7 mouse cellular contexts compared by ENCODE assay signal in the genomic region with DNA sequence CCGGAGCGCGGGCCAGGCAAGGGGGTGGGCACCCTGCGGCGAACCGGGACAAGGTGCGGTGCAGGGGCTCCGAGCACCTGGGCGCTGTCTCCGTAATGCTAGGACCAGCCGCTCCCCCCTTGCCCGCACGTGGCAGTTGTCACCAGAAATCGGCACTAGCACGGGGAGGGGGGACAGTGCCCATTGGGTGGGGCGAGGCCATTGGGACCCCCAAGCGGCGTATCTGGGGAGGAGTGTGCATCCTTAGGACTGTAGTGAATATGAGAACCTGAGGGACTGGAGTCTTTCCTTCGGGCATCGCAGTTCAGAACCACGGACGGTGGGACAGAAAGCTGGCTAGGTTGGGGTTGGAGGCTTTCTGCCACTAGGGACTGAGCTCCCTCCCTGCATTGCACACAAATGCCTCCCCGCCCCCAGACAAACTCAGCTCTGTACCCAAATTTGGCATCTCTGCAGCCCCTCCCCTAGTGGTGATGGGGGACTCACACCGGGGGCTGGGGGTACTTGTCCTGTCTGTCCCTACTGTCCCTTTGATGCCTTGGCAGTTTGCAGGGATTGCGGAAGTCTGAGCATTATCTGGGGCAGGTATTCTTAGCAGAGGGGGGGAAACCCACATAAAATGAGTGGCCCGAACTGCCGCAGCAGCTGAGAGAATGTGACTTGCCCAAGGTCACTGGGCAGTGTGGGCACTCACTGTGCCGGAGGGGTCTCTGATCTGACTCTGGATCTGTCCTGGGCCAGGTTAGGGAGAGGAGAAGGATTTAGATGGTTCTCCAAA. TPM values are rescaled to one million over a fixed set of nuclear protein-coding genes. Genes with fewer than 3 reads are reported as not detected.
DNase-seq lines count a peak whose midpoint lies in the region; ATAC-seq and TF ChIP-seq lines count a peak whose summit lies in the region.

No protein-coding gene starts in this region.

- no peak overlapping the region for H3K27ac ChIP-seq in testis, adult 2 months (ENCODE audit: control insufficient read depth, insufficient read depth, low read depth, low read length)
- H3K27ac ChIP-seq in hindbrain, embryonic 11.5 days (ENCODE audit: low read depth, low read length), result peak overlapping the region; percentile 86
- H3K27ac ChIP-seq in midbrain, embryonic 11.5 days (ENCODE audit: low read depth, low read length), result no peak overlapping the region

- H3K9me3 ChIP-seq in hindbrain, embryonic 11.5 days (ENCODE audit: control insufficient read depth, low read length), result no peaks in the 10 kb centered on the region
- H3K9me3 ChIP-seq in midbrain, embryonic 11.5 days (ENCODE audit: control insufficient read depth, low read length), result no peaks in the 10 kb centered on the region

- TF ChIP-seq CTCF in testis, adult 2 months (IDR thresholded peaks at IDR 0.05; ENCODE audit: control insufficient read depth, insufficient read depth, insufficient replicate concordance, low read depth, low read length), result no peak

- no peaks in the 10 kb centered on the region for H3K27me3 ChIP-seq in testis, adult 2 months (ENCODE audit: control insufficient read depth, insufficient read depth, low read length)
- H3K27me3 ChIP-seq in hindbrain, embryonic 11.5 days (ENCODE audit: control insufficient read depth, insufficient read depth, low read length), result peaks cover 25% of the 10 kb centered on the region
- peaks cover 25% of the 10 kb centered on the region for H3K27me3 ChIP-seq in midbrain, embryonic 11.5 days (ENCODE audit: control insufficient read depth, insufficient read depth, low read length)

- TF ChIP-seq POLR2A in testis, adult 2 months (IDR thresholded peaks at IDR 0.05; ENCODE audit: control insufficient read depth, low read depth, low read length), result no peak

- no peak for ATAC-seq in hindbrain, embryonic 11.5 days (ENCODE audit: low FRiP score)
- ATAC-seq in midbrain, embryonic 11.5 days (ENCODE audit: low FRiP score), result peak; percentile 2; the same call in 1 of the 2 replicates

- H3K36me3 ChIP-seq in testis, adult 2 months (ENCODE audit: control insufficient read depth, insufficient read depth, low read length), result no peaks in the 10 kb centered on the region
- H3K36me3 ChIP-seq in hindbrain, embryonic 11.5 days (ENCODE audit: control insufficient read depth, insufficient read depth, low read length), result no peaks in the 10 kb centered on the region
- H3K36me3 ChIP-seq in midbrain, embryonic 11.5 days (ENCODE audit: control insufficient read depth, insufficient read depth, low read length), result no peaks in the 10 kb centered on the region

- peaks cover 8% of the 10 kb centered on the region for H3K4me1 ChIP-seq in testis, adult 2 months (ENCODE audit: control insufficient read depth, insufficient read depth, low read length)
- H3K4me1 ChIP-seq in hindbrain, embryonic 11.5 days (replicated peaks; ENCODE audit: control insufficient read depth, insufficient read depth, low read length), result 0 out of 2 replicates have a peak, but pooled peaks cover 6% of the 10 kb centered on the region
- H3K4me1 ChIP-seq in midbrain, embryonic 11.5 days (ENCODE audit: control insufficient read depth, insufficient read depth, low read length), result peaks cover 25% of the 10 kb centered on the region

- H3K4me2 ChIP-seq in hindbrain, embryonic 11.5 days (replicated peaks; ENCODE audit: low read depth, low read length), result peak overlapping the region; percentile 97
- peak overlapping the region; percentile 65 for H3K4me2 ChIP-seq in midbrain, embryonic 11.5 days

- H3K9ac ChIP-seq in hindbrain, embryonic 11.5 days (ENCODE audit: low read depth, low read length), result peak overlapping the region; percentile 84
- H3K9ac ChIP-seq in midbrain, embryonic 11.5 days (ENCODE audit: low read length), result peak overlapping the region; percentile 77

- H3K4me3 ChIP-seq in testis, adult 2 months (ENCODE audit: control insufficient read depth, low read depth, low read length), result peak overlapping the region; percentile 61
- peak overlapping the region; percentile 84 for H3K4me3 ChIP-seq in hindbrain, embryonic 11.5 days (ENCODE audit: low read depth, low read length)
- H3K4me3 ChIP-seq in midbrain, embryonic 11.5 days (ENCODE audit: low read depth, low read length), result peak overlapping the region; percentile 76

- WGBS in hindbrain, embryonic 11.5 days, result 7% methylated on average over 25 of the region's 28 CpGs
- WGBS in midbrain, embryonic 11.5 days, result 8% methylated on average over 21 of the region's 28 CpGs

- DNase-seq in testis, postnatal 14 days (ENCODE audit: low spot score), result no peak
- peak; percentile 30 for DNase-seq in embryo, embryonic 10 days (ENCODE audit: low spot score)
- DNase-seq in hindbrain, embryonic 11.5 days (ENCODE audit: low spot score), result peak; percentile 45
- DNase-seq in midbrain, embryonic 11.5 days (ENCODE audit: low spot score, missing footprints), result peak; percentile 93
- peak; percentile 68 for DNase-seq in thymus, postnatal 4 days
- no peak for DNase-seq in layer of hippocampus, adult 18-20 months (ENCODE audit: low spot score in 2 of 2)

RNA-seq across cellular contexts. Expression of gene Sema7a, which starts 1.1 kb away (rescaled TPM):
- polyA plus RNA-seq in testis, adult 2 months (2012; rRNA removed), result 23.7 and 27.9 TPM in 2 replicates
- 2.0 and 3.6 TPM in 2 replicates for polyA plus RNA-seq in hindbrain, embryonic 11.5 days (2014; fragmentation: Nextera tagmentation; extraction: Ambion mirVana)
- 0.78 and 1.0 TPM in 2 replicates for polyA plus RNA-seq in midbrain, embryonic 11.5 days (2014; fragmentation: Nextera tagmentation; extraction: Ambion mirVana)
- total RNA-seq in layer of hippocampus, adult 18-20 months (2021), result 10 to 100 TPM; 85.7 to 96.3 TPM

RNA-seq across cellular contexts. Expression of gene Ubl7, which starts 30.3 kb away (rescaled TPM):
- 714 and 753 TPM in 2 replicates for polyA plus RNA-seq in testis, adult 2 months (2012; rRNA removed)
- 121 and 122 TPM in 2 replicates for polyA plus RNA-seq in hindbrain, embryonic 11.5 days (2014; fragmentation: Nextera tagmentation; extraction: Ambion mirVana)
- polyA plus RNA-seq in midbrain, embryonic 11.5 days (2014; fragmentation: Nextera tagmentation; extraction: Ambion mirVana), result 111 and 112 TPM in 2 replicates
- 100 to 1,000 TPM in 1 of 2 experiments, 10 to 100 TPM in 1; 98.1 to 105 TPM for total RNA-seq in layer of hippocampus, adult 18-20 months (2021)

Comparison
In these comparisons a context has a peak if more than half of its experiments do, and no peak if none do; other contexts are left out.
1. DNase-seq: peak in embryo, embryonic 10 days (single experiment), hindbrain, embryonic 11.5 days (single experiment), midbrain, embryonic 11.5 days (single experiment) and thymus, postnatal 4 days (single experiment); none in testis, postnatal 14 days (single experiment) and layer of hippocampus, adult 18-20 months (0 of 2).
2. Peak in every context shown above with its lines, with median percentiles within 50 percentile points of each other: H3K4me3 ChIP-seq.